Mouse (Mus musculus) intestine, embryonic 16.5 days (tissue): ENCODE results near the gene Rnase9. TPM values are rescaled to one million over a fixed set of nuclear protein-coding genes. Genes with fewer than 3 reads are reported as not detected.

Experiments
- ATAC-seq: fragments of 200-750 bp; cut with Nextera tagmentation; 2 replicates; pipeline ENCODE4 v1.8.0; 2017; ENCODE audit warnings: moderate TSS enrichment, moderate library complexity
- H3K27ac ChIP-seq: fragments of 300-500 bp; sonication (generic); 2 replicates; pipeline ENCODE4 v1.5.1; 2014; ENCODE audit warnings: mild to moderate bottlenecking, low read length
- H3K27me3 ChIP-seq: fragments of 300-500 bp; sonication (generic); replicated peaks from 2 replicates; pipeline ENCODE4 v1.6.1; 2014; ENCODE audit warnings: low read length, control low read depth, mixed read lengths; ENCODE audit not compliant: control insufficient read depth, insufficient read depth
- H3K36me3 ChIP-seq: fragments of 300-500 bp; sonication (generic); 2 replicates; pipeline ENCODE4 v1.6.1; 2014; ENCODE audit warnings: low read length, control low read depth; ENCODE audit not compliant: control insufficient read depth, insufficient read depth
- H3K4me1 ChIP-seq: fragments of 300-500 bp; sonication (generic); 2 replicates; pipeline ENCODE4 v1.6.1; 2014; ENCODE audit warnings: low read length, control low read depth, mixed read lengths; ENCODE audit not compliant: control insufficient read depth, insufficient read depth
- H3K4me2 ChIP-seq: fragments of 300-500 bp; sonication (generic); 2 replicates; pipeline ENCODE4 v1.6.1; 2014; ENCODE audit warnings: low read depth, low read length, control low read depth
- H3K4me3 ChIP-seq: fragments of 300-500 bp; sonication (generic); 2 replicates; pipeline ENCODE4 v1.5.1; 2014; ENCODE audit warnings: mild to moderate bottlenecking, low read length
- H3K9ac ChIP-seq: fragments of 300-500 bp; sonication (generic); 2 replicates; pipeline ENCODE4 v1.6.1; 2014; ENCODE audit warnings: low read depth, low read length
- H3K9me3 ChIP-seq: fragments of 300-500 bp; sonication (generic); 2 replicates; pipeline ENCODE4 v1.6.1; 2016; ENCODE audit warnings: low read length, control low read depth; ENCODE audit not compliant: control insufficient read depth
- WGBS: fragments of 180-500 bp; shearing (Covaris S2); extraction: QIAGEN DNeasy Blood & Tissue Kit; methylation state at CpG from one replicate; pipeline ENCODE4 v1.1.7; 2014; 5-methylcytosine and 5-hydroxymethylcytosine counted together
- polyA plus RNA-seq: library from polyadenylated mRNA; unstranded; fragments of >200 nt; fragmentation: Nextera tagmentation; extraction: Ambion mirVana; gene quantifications from 2 replicates; pipeline ENCODE4 v1.2.1, GENCODE M21; 2015

Gene Rnase9
- polyA plus RNA-seq, 1 experiment from 2014 or later = not detected

- H3K9ac ChIP-seq = no peak overlapping the region
- no peak for ATAC-seq
- no peaks in the 10 kb centered on the region for H3K27me3 ChIP-seq
- H3K4me2 ChIP-seq = no peak overlapping the region
- no peaks in the 10 kb centered on the region for H3K9me3 ChIP-seq
- 66% methylated on average over 13 of the region's 13 CpGs for WGBS
- H3K36me3 ChIP-seq = no peaks in the 10 kb centered on the region
- H3K27ac ChIP-seq = no peak overlapping the region
- 0 out of 2 replicates have a peak, but pooled peaks cover 3% of the 10 kb centered on the region for H3K4me1 ChIP-seq
- no peak overlapping the region for H3K4me3 ChIP-seq
Measured at GRCm38 (mm10) chr14:51054243-51055237, 12.9 kb upstream of the Rnase9 start.

GRCm38 (mm10) chr14:51053176-51053575 lies 11.5 kb upstream of the Rnase9 start:
- 60% methylated on average over 5 of the region's 5 CpGs for WGBS
- Histone ChIP-seq H3K4me1 (0 out of 2 replicates have a peak, but pooled peaks cover 3% of the 10 kb centered on the region), H3K9ac (no peak overlapping the region), H3K4me3 (no peak overlapping the region), H3K9me3 (no peaks in the 10 kb centered on the region), H3K27ac (no peak overlapping the region), H3K27me3 (no peaks in the 10 kb centered on the region), H3K4me2 (no peak overlapping the region), H3K36me3 (no peaks in the 10 kb centered on the region)
- no peak for ATAC-seq

- H3K27me3 ChIP-seq = no peaks in the 10 kb centered on the region
- no peaks in the 10 kb centered on the region for H3K9me3 ChIP-seq
- no peak overlapping the region for H3K9ac ChIP-seq
- H3K4me1 ChIP-seq = 0 out of 2 replicates have a peak, but pooled peaks cover 3% of the 10 kb centered on the region
- WGBS = 60% methylated on average over 5 of the region's 5 CpGs
- no peak for ATAC-seq
- H3K36me3 ChIP-seq = no peaks in the 10 kb centered on the region
- H3K27ac ChIP-seq = no peak overlapping the region
- H3K4me3 ChIP-seq = no peak overlapping the region
- no peak overlapping the region for H3K4me2 ChIP-seq
Measured at GRCm38 (mm10) chr14:51051941-51052340, 10.3 kb upstream of the Rnase9 start.

- WGBS = 81% methylated on average over 2 of the region's 2 CpGs
- H3K4me2 ChIP-seq = no peak within 1 kb of the TSS
Measured at GRCm38 (mm10) chr14:51050063-51050462, 8.4 kb upstream of the Rnase9 start, which contains the start of gene Rnase11. TSS of gene Rnase11 (minus strand) at chr14:51050163.

GRCm38 (mm10) chr14:51047846-51048245 lies 6.2 kb upstream of the Rnase9 start:
- no peak overlapping the region for H3K27ac ChIP-seq
- H3K9ac ChIP-seq = no peak overlapping the region
- H3K36me3 ChIP-seq = no peaks in the 10 kb centered on the region
- WGBS = 36% methylated on average over 5 of the region's 5 CpGs
- H3K4me2 ChIP-seq = no peak overlapping the region
- H3K27me3 ChIP-seq = no peaks in the 10 kb centered on the region
- H3K4me3 ChIP-seq = no peak overlapping the region
- no peaks in the 10 kb centered on the region for H3K4me1 ChIP-seq
- no peak for ATAC-seq
- H3K9me3 ChIP-seq = no peaks in the 10 kb centered on the region

More at GRCm38 (mm10) chr14:51050063-51050462, 8.4 kb upstream of the Rnase9 start, which contains the start of gene Rnase11:
- ATAC-seq = no peak
- H3K27ac ChIP-seq = no peak within 1 kb of the TSS
- H3K4me3 ChIP-seq = no peak within 1 kb of the TSS
- no peaks in the 10 kb centered on the region for H3K27me3 ChIP-seq
- H3K9ac ChIP-seq = no peak within 1 kb of the TSS
- H3K9me3 ChIP-seq = no peaks in the 10 kb centered on the region
- H3K4me1 ChIP-seq = 0 out of 2 replicates have a peak, but pooled peaks cover 3% of the 10 kb centered on the region
- H3K36me3 ChIP-seq = no peaks in the 10 kb centered on the region

GRCm38 (mm10) chr14:51036214-51036613 lies 5.5 kb downstream of the Rnase9 start:
- H3K4me3 ChIP-seq = no peak overlapping the region
- H3K36me3 ChIP-seq = no peaks in the 10 kb centered on the region
- WGBS = 82% methylated on average over 4 of the region's 4 CpGs
- H3K27me3 ChIP-seq = no peaks in the 10 kb centered on the region
- no peak overlapping the region for H3K27ac ChIP-seq
- H3K9me3 ChIP-seq = no peaks in the 10 kb centered on the region
- no peak for ATAC-seq
- no peak overlapping the region for H3K4me2 ChIP-seq
- no peak overlapping the region for H3K9ac ChIP-seq
- no peaks in the 10 kb centered on the region for H3K4me1 ChIP-seq

GRCm38 (mm10) chr14:51035206-51035605 lies 6.5 kb downstream of the Rnase9 start:
- no peaks in the 10 kb centered on the region for H3K9me3 ChIP-seq
- H3K9ac ChIP-seq = no peak overlapping the region
- H3K36me3 ChIP-seq = no peaks in the 10 kb centered on the region
- no peak for ATAC-seq
- no peaks in the 10 kb centered on the region for H3K4me1 ChIP-seq
- no peak overlapping the region for H3K4me3 ChIP-seq
- H3K27ac ChIP-seq = no peak overlapping the region
- H3K27me3 ChIP-seq = no peaks in the 10 kb centered on the region
- H3K4me2 ChIP-seq = no peak overlapping the region
- 45% methylated on average over 1 of the region's 1 CpGs for WGBS

- WGBS = 56% methylated on average over 3 of the region's 3 CpGs
- H3K4me2 ChIP-seq = no peak overlapping the region
Measured at GRCm38 (mm10) chr14:51027387-51028155, 14.1 kb downstream of the Rnase9 start.

More at GRCm38 (mm10) chr14:51027387-51028155, 14.1 kb downstream of the Rnase9 start:
- Histone ChIP-seq H3K27me3 (no peaks in the 10 kb centered on the region), H3K9ac (no peak overlapping the region), H3K4me3 (no peak overlapping the region), H3K36me3 (no peaks in the 10 kb centered on the region), H3K27ac (no peak overlapping the region), H3K9me3 (no peaks in the 10 kb centered on the region), H3K4me1 (no peaks in the 10 kb centered on the region)
- ATAC-seq = 0 out of 2 replicates have a peak, but pooled peaks have one; percentile 28
